Mouse (Mus musculus) thymus, adult 2 months (tissue): ENCODE results near the gene Mamdc2.

ENCODE experiments used
- CTCF ChIP-seq: fragments of 200-500 bp; IDR thresholded peaks from 2 replicates; pipeline ENCODE4 v1.5.1; 2012; ENCODE audit warnings: mild to moderate bottlenecking, control low read depth, low read length, moderate library complexity, borderline replicate concordance; ENCODE audit not compliant: control insufficient read depth, poor library complexity, insufficient read depth; ENCODE audit errors: extremely low read depth
- POLR2A ChIP-seq: fragments of 200-500 bp; IDR thresholded peaks from 2 replicates; pipeline ENCODE4 v1.6.1; 2012; ENCODE audit warnings: mild to moderate bottlenecking, low read length, control low read depth, moderate library complexity; ENCODE audit not compliant: control insufficient read depth, poor library complexity, insufficient read depth; ENCODE audit errors: extremely low read depth

GRCm38 (mm10) chr19:23369275-23369674 is 79.0 kb downstream of the Mamdc2 start:
- TF ChIP-seq CTCF, result no peak
- TF ChIP-seq POLR2A, result no peak
